Mouse (Mus musculus) CD4-positive, CD25-positive, alpha-beta regulatory T cell, adult 4 months (primary cell): ENCODE data around the gene Nmnat3. TPM values are rescaled to one million over a fixed set of nuclear protein-coding genes. Genes with fewer than 3 reads are reported as not detected.
"Not testable (repeated sequence)": the region's sequence is repeated elsewhere in the genome, so short reads cannot be mapped to it uniquely, and the experiment has no call there.

Experiments
- ATAC-seq: one replicate; pipeline ENCODE4 v1.8.0; 2017
- polyA plus RNA-seq, 2 experiments: library from polyadenylated mRNA; unstranded; fragments of 100-300 nt; shearing (Covaris generic); gene quantifications; one replicate each; pipeline ENCODE4 v1.2.1; 2017

Gene Nmnat3
- 10 to 100 TPM; 15.7 to 27.0 TPM for polyA plus RNA-seq

- ATAC-seq: not testable (repeated sequence)
Measured at GRCm38 (mm10) chr9:98287135-98287534, at the start of gene Nmnat3. Gene Nmnat3 (plus strand): TSS chr9:98287435.

- ATAC-seq: no peak
Measured at GRCm38 (mm10) chr9:98243481-98243880, 43.8 kb upstream of the Nmnat3 start.

GRCm38 (mm10) chr9:98244223-98244622, 43.0 kb upstream of the Nmnat3 start:
- no peak for ATAC-seq

GRCm38 (mm10) chr9:98245226-98245625, 42.0 kb upstream of the Nmnat3 start:
- no peak for ATAC-seq

GRCm38 (mm10) chr9:98246351-98246750, 40.9 kb upstream of the Nmnat3 start:
- ATAC-seq: no peak

GRCm38 (mm10) chr9:98260210-98260609, 27.0 kb upstream of the Nmnat3 start:
- no peak for ATAC-seq

- ATAC-seq: no peak
Measured at GRCm38 (mm10) chr9:98261461-98262011, 25.7 kb upstream of the Nmnat3 start.

- no peak for ATAC-seq
Measured at GRCm38 (mm10) chr9:98264916-98265315, 22.3 kb upstream of the Nmnat3 start.

- no peak for ATAC-seq
Measured at GRCm38 (mm10) chr9:98272734-98273133, 14.5 kb upstream of the Nmnat3 start.

- no peak for ATAC-seq
Measured at GRCm38 (mm10) chr9:98275080-98275479, 12.2 kb upstream of the Nmnat3 start.

- no peak for ATAC-seq
Measured at GRCm38 (mm10) chr9:98280162-98280561, 7.1 kb upstream of the Nmnat3 start.

- no peak for ATAC-seq
Measured at GRCm38 (mm10) chr9:98285606-98286301, 1.5 kb upstream of the Nmnat3 start.

GRCm38 (mm10) chr9:98289665-98290064, 2.4 kb downstream of the Nmnat3 start:
- ATAC-seq: no peak

GRCm38 (mm10) chr9:98290591-98290990, 3.4 kb downstream of the Nmnat3 start:
- no peak for ATAC-seq

- peak; percentile 88 for ATAC-seq
Measured at GRCm38 (mm10) chr9:98296383-98297201, 9.4 kb downstream of the Nmnat3 start.

- ATAC-seq: peak; percentile 13
Measured at GRCm38 (mm10) chr9:98297234-98297936, 10.2 kb downstream of the Nmnat3 start.

GRCm38 (mm10) chr9:98297937-98298595, 10.8 kb downstream of the Nmnat3 start:
- no peak for ATAC-seq

GRCm38 (mm10) chr9:98298761-98299160, 11.5 kb downstream of the Nmnat3 start:
- ATAC-seq: no peak

GRCm38 (mm10) chr9:98299235-98299634, 12.0 kb downstream of the Nmnat3 start:
- no peak for ATAC-seq

- no peak for ATAC-seq
Measured at GRCm38 (mm10) chr9:98300582-98300981, 13.3 kb downstream of the Nmnat3 start.

GRCm38 (mm10) chr9:98307011-98307410, 19.8 kb downstream of the Nmnat3 start:
- no peak for ATAC-seq

- no peak for ATAC-seq
Measured at GRCm38 (mm10) chr9:98311316-98311965, 24.2 kb downstream of the Nmnat3 start.
